Mouse (Mus musculus): ENCODE results near the gene Adcy5. TPM values are rescaled to one million over a fixed set of nuclear protein-coding genes. Genes with fewer than 3 reads are reported as not detected.

The Adcy5 gene
- total RNA-seq, 4 experiments from 2014 or later = 198 to 240 (median 222) TPM

GRCm38 (mm10) chr16:35156306-35156695, 1.6 kb downstream of the Adcy5 start:
- DNase-seq (ENCODE audit: low spot score in 2 of 2) = no peak

- DNase-seq (ENCODE audit: low spot score in 2 of 2) = no peak
These were observed 2.2 kb downstream of the Adcy5 start for GRCm38 (mm10) chr16:35156832-35157231.

- no peak for DNase-seq (ENCODE audit: low spot score in 2 of 2)
These were observed 4.9 kb downstream of the Adcy5 start for GRCm38 (mm10) chr16:35159532-35159931.

GRCm38 (mm10) chr16:35159991-35160390, 5.3 kb downstream of the Adcy5 start:
- DNase-seq (ENCODE audit: low spot score in 2 of 2) = peak in 1 of 2 experiments; percentile 61

GRCm38 (mm10) chr16:35164361-35165224, 9.9 kb downstream of the Adcy5 start:
- DNase-seq (ENCODE audit: low spot score in 2 of 2) = peak in 1 of 2 experiments; percentile 59

- DNase-seq (ENCODE audit: low spot score in 2 of 2) = no peak
These were observed 10.7 kb downstream of the Adcy5 start for GRCm38 (mm10) chr16:35165361-35165760.

GRCm38 (mm10) chr16:35165788-35166187, 11.1 kb downstream of the Adcy5 start:
- no peak for DNase-seq (ENCODE audit: low spot score in 2 of 2)

- no peak for DNase-seq (ENCODE audit: low spot score in 2 of 2)
These were observed 14.8 kb downstream of the Adcy5 start for GRCm38 (mm10) chr16:35169431-35169830.

- no peak for DNase-seq (ENCODE audit: low spot score in 2 of 2)
These were observed 17.5 kb downstream of the Adcy5 start for GRCm38 (mm10) chr16:35172195-35172594.

GRCm38 (mm10) chr16:35178516-35178915, 23.8 kb downstream of the Adcy5 start:
- no peak for DNase-seq (ENCODE audit: low spot score in 2 of 2)

- DNase-seq (ENCODE audit: low spot score in 2 of 2) = no peak
These were observed 24.4 kb downstream of the Adcy5 start for GRCm38 (mm10) chr16:35179082-35179481.

GRCm38 (mm10) chr16:35183161-35183560, 28.5 kb downstream of the Adcy5 start:
- no peak for DNase-seq (ENCODE audit: low spot score in 2 of 2)

GRCm38 (mm10) chr16:35188111-35188510, 33.4 kb downstream of the Adcy5 start:
- DNase-seq (ENCODE audit: low spot score in 2 of 2) = no peak

GRCm38 (mm10) chr16:35189420-35190141, 34.9 kb downstream of the Adcy5 start:
- no peak for DNase-seq (ENCODE audit: low spot score in 2 of 2)

GRCm38 (mm10) chr16:35190777-35191176, 36.1 kb downstream of the Adcy5 start:
- DNase-seq (ENCODE audit: low spot score in 2 of 2) = no peak

GRCm38 (mm10) chr16:35191271-35191670, 36.6 kb downstream of the Adcy5 start:
- no peak for DNase-seq (ENCODE audit: low spot score in 2 of 2)

GRCm38 (mm10) chr16:35192471-35192870, 37.8 kb downstream of the Adcy5 start:
- no peak for DNase-seq (ENCODE audit: low spot score in 2 of 2)

- no peak for DNase-seq (ENCODE audit: low spot score in 2 of 2)
These were observed 38.7 kb downstream of the Adcy5 start for GRCm38 (mm10) chr16:35193357-35193756.

- DNase-seq (ENCODE audit: low spot score in 2 of 2) = no peak
These were observed 45.2 kb downstream of the Adcy5 start for GRCm38 (mm10) chr16:35199721-35200431.

GRCm38 (mm10) chr16:35200432-35201142, 45.9 kb downstream of the Adcy5 start:
- no peak for DNase-seq (ENCODE audit: low spot score in 2 of 2)

- DNase-seq (ENCODE audit: low spot score in 2 of 2) = no peak
These were observed 46.6 kb downstream of the Adcy5 start for GRCm38 (mm10) chr16:35201281-35201680.

Measured in left cerebral cortex, adult 8-10 months (tissue).